Comparison of ENCODE assay signal across 10 mouse cellular contexts in genomic region chr6:27408473-27408872, GRCm38 (mm10).
DNase-seq lines count a peak whose midpoint lies in the region; ATAC-seq and TF ChIP-seq lines count a peak whose summit lies in the region.
"Had no signal": no experiment of that assay in that cellular context is flagged by ENCODE, and none has a peak within 500 bp of the region (broad histone marks: within the 10 kb centered on the region; RNA-seq: fewer than 3 reads in every experiment).

No protein-coding gene starts in this region.

- H3K4me2 ChIP-seq in hindbrain, embryonic 15.5 days: no peak overlapping the region
- H3K4me2 ChIP-seq: intestine, embryonic 15.5 days; stomach, embryonic 15.5 days had no signal

- no peak for TF ChIP-seq CTCF in brain, embryonic 14.5 days (IDR thresholded peaks at IDR 0.05; ENCODE audit: borderline replicate concordance, extremely low read depth, insufficient read depth, insufficient read length)

- no peaks in the 10 kb centered on the region for H3K9me3 ChIP-seq in hindbrain, embryonic 15.5 days
- H3K9me3 ChIP-seq: intestine, embryonic 15.5 days; stomach, embryonic 15.5 days had no signal

- 68% methylated on average over 4 of the region's 4 CpGs for WGBS in hindbrain, embryonic 15.5 days

- H3K9ac ChIP-seq in hindbrain, embryonic 15.5 days: no peak overlapping the region
- H3K9ac ChIP-seq: intestine, embryonic 15.5 days; stomach, embryonic 15.5 days had no signal

- no peaks in the 10 kb centered on the region for H3K4me1 ChIP-seq in hindbrain, embryonic 15.5 days (replicated peaks)
- H3K4me1 ChIP-seq: intestine, embryonic 15.5 days; stomach, embryonic 15.5 days had no signal

- DNase-seq in embryo, embryonic 10.5 days (ENCODE audit: low spot score): peak; percentile 7
- DNase-seq in embryo, embryonic 9.5 days (ENCODE audit: extremely low spot score): no peak
- DNase-seq in brain, embryonic 14.5 days (ENCODE audit: low read depth): peak; percentile 66
- peak; percentile 16 for DNase-seq in mesoderm, embryonic 11.5 days (ENCODE audit: low read depth, low spot score)
- no peak for DNase-seq in adrenal gland, adult 8-10 months
- DNase-seq in kidney, adult 9 months: no peak

- peak; percentile 76 for ATAC-seq in hindbrain, embryonic 15.5 days (ENCODE audit: low FRiP score, low read depth)
- no peak for ATAC-seq in inflammation-experienced regulatory T-cells, adult 6 months
- ATAC-seq: intestine, embryonic 15.5 days had no signal

- H3K36me3 ChIP-seq in hindbrain, embryonic 15.5 days: no peaks in the 10 kb centered on the region
- H3K36me3 ChIP-seq: intestine, embryonic 15.5 days; stomach, embryonic 15.5 days had no signal

- H3K27ac ChIP-seq in hindbrain, embryonic 15.5 days (replicated peaks): no peak overlapping the region
- H3K27ac ChIP-seq: intestine, embryonic 15.5 days; stomach, embryonic 15.5 days had no signal

- TF ChIP-seq POLR2A in brain, embryonic 14.5 days (IDR thresholded peaks at IDR 0.05; ENCODE audit: borderline replicate concordance, extremely low read depth, insufficient read depth, insufficient read length, poor library complexity, severe bottlenecking): no peak

- H3K4me3 ChIP-seq in hindbrain, embryonic 15.5 days: no peak overlapping the region
- H3K4me3 ChIP-seq: intestine, embryonic 15.5 days; stomach, embryonic 15.5 days had no signal

- no peaks in the 10 kb centered on the region for H3K27me3 ChIP-seq in hindbrain, embryonic 15.5 days
- H3K27me3 ChIP-seq: intestine, embryonic 15.5 days; stomach, embryonic 15.5 days had no signal

Comparison
In these comparisons a context has a peak if more than half of its experiments do, and no peak if none do; other contexts are left out.
1. DNase-seq: peak in embryo, embryonic 10.5 days (single experiment), brain, embryonic 14.5 days (single experiment) and mesoderm, embryonic 11.5 days (single experiment); none in embryo, embryonic 9.5 days (single experiment), adrenal gland, adult 8-10 months (single experiment) and kidney, adult 9 months (single experiment).